Mouse (Mus musculus) B cell, adult 62 days (primary cell): ENCODE results near the gene Klf4. TPM values are rescaled to one million over a fixed set of nuclear protein-coding genes. Genes with fewer than 3 reads are reported as not detected.

Experiments
- total RNA-seq: library from RNA; stranded (reverse); gene quantifications from 4 replicates; pipeline ENCODE4 v1.2.4, GENCODE M21; 2023

Klf4 gene
- 386 to 469 TPM (median 415 TPM) in 4 replicates for total RNA-seq

GRCm38 (mm10) chr4:55532407-55533195, at the start of gene Klf4:
Gene Klf4, minus strand, starts transcription at chr4:55532466.

Other genes starting within 250 kb of the Klf4 start
- gene Rad23b, start 182.4 kb downstream of the Klf4 start, total RNA-seq = 135 to 146 TPM (median 137 TPM) in 4 replicates